Mouse (Mus musculus) adrenal gland, adult 2 months (tissue): Measurements from ENCODE around the gene Rnf216. TPM values are rescaled to one million over a fixed set of nuclear protein-coding genes. Genes with fewer than 3 reads are reported as not detected.

Source experiments
- DNase-seq: peaks from one replicate; pipeline ENCODE4 v3.0.0; 2021
- polyA plus RNA-seq: library from polyadenylated mRNA; depleted of rRNA; stranded (reverse); fragments of >200 nt; gene quantifications from 2 replicates; pipeline ENCODE4 v1.2.3, GENCODE M21; 2012
- total RNA-seq, 2 experiments: library from RNA; stranded (reverse); gene quantifications; 2 replicates each; pipeline ENCODE4 v1.2.3; 2021

Gene Rnf216
- total and polyA plus RNA-seq, 3 experiments: 37.5 to 50.4 (median 47.6) TPM

DNA sequence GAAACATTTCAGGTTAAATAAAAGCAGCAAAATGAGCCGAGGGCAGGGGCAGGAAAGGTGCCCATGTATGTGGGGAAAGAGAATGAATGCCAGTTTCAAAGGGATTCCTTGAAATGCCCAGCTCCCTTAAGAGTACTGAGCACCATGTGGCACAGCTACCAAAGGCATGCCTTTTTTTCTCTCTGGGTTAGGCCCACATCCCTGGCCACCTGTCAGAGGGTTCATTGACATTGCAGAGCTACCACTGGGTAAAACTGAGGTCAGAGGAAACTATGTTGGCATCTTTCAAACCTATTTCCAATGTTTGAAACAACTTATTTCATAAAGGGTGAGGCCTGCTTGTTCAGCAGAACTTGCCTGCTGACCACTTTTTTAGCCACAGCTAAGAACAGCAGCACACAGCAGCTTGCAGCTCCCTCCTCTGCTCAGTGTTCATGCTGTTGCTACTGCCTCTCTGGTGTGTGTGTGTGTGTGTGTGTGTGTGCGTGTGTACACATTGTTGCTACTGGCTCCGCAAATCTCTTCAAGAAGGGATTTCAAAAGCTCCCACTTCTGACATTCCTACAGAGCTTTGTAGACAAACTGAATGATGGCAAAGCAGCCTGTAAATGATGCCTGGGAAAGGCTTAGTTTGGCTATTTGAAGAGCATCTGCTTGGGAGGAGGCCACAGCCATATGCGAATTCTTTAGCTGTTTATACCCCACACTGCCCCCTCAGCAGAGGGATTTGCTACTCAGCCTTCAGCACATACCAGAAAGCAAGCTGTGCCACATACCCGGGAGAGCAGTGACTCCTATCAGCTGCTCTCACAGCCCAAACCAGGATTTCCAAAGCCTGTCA lies 59.4 kb downstream of the Rnf216 start:
- no peak for DNase-seq

GRCm38 (mm10) chr5:143052677-143053076 lies 60.1 kb downstream of the Rnf216 start:
- no peak for DNase-seq

DNA sequence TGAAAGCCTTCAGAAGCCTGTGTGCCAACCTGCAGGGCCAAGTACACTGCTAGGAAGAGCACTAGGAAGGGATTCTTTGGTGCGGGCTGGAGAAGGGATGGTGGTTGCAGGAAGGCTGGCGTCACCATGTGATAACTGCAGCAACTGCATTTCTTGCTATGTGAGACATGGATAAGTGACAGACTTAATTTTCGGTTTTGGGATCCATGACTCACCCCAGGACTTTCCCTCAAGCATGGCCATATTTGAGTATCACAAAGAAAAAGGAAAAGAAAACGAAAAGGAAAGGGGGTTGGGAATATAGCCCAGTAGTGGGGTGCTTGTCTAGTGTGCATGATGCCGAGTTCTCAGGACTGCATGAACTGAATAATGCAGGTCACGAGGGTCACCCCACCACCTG lies 60.9 kb downstream of the Rnf216 start:
- DNase-seq: no peak

GRCm38 (mm10) chr5:143050273-143050672 lies 62.5 kb downstream of the Rnf216 start:
- DNase-seq: no peak

- DNase-seq: peak; percentile 31
Observed at GRCm38 (mm10) chr5:143049746-143050145, 63.0 kb downstream of the Rnf216 start.

GRCm38 (mm10) chr5:143049013-143049385 lies 63.8 kb downstream of the Rnf216 start:
- no peak for DNase-seq

DNA sequence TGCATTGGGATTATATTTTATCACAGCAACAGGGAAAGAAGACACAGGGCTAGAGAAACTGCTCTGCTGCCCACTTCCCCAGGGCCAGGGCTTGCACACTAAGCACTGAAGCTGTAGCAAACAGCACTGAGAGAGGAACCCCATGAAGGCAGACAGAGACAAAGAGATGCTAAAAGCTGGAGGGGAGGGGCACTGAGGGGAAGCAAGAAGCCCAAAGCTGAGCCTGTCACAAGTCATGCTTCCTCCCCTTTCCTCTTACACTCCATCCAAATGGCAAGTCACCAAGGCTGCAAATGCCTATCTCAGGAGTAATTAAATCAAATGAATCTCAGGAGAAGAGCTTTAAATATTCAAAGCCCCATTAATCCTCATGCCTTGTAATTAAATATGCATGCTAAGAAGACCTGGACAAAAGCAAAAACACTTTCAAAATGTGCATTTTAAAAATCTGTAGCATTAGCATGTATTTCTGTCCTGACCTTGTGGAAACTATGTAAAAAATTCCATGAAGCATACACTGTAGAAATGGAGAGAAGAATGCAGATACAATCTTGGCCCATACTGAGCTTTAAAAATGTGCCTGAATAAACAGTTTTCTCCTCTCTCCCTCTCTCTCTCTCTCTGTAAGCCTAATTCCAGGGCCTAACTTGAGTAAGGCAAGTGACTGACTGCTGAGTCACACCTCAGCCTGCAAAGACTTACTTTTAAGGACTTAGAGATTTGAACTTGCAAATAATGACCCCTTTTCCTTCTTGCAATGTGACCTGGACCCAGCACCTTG lies 64.4 kb downstream of the Rnf216 start:
- peak; percentile 31 for DNase-seq

DNA sequence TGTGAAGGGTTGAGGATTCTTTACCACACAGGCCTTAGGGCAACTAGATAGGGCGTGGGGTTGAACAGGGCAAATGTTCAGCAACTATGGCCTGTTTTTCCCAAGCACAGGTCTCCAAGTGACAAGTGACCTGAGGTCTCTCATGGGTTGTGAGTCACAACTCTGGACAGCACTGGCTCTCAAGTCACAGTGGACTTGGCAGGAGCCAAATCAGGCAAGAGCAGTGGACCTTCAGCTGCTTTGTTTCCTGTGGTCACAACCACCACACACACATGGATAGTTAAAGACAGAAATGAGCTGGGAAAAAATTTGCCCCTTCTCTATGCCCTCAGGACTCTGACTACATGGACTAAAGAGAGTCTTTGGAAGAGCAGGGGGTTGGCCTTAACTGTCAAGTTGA lies 65.2 kb downstream of the Rnf216 start:
- peak; percentile 67 for DNase-seq

- peak; percentile 76 for DNase-seq
Observed at GRCm38 (mm10) chr5:143043902-143044301, 68.9 kb downstream of the Rnf216 start.

GRCm38 (mm10) chr5:143043285-143043684 lies 69.5 kb downstream of the Rnf216 start:
- no peak for DNase-seq

- no peak for DNase-seq
Observed at GRCm38 (mm10) chr5:143038794-143039193, 74.0 kb downstream of the Rnf216 start.

DNA sequence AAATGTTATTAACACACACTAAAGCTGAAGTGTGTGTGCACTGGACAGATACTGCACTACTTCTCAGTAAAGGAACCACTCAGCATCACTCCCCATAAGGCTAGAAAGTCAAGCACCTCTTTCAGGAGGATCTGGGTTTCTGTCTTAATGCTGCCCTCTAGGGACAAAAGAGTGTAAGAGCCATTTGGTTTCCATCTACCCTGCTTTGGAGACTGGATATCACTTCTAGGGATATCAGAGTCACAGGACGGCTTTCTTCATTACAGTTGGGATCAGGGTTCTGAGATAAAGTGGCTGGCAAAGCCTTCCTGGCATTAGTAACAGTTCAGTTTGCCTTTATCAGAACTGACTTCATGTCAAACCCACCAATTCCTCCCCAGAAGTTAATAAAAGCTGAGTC lies 75.6 kb downstream of the Rnf216 start:
- DNase-seq: peak; percentile 38

DNA sequence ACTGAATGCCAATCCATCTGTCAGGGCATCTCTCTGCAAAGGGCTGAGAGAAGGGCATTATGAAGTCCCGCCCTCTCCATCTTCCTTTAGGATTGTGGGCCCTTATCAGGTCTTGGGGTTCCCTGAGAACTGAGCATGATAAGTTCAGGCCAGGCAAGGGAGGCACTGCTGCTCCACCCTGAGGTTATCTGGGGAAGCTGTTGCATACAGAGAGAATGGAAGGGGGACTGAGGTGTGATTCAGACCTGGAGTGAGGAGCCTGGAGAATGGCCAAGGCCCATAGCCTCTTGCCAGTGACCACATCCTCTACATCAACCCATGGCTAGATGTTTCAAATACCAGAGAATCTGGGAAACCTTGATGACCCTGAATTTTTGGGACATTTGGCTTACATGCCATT lies 76.7 kb downstream of the Rnf216 start:
- DNase-seq: no peak

DNA sequence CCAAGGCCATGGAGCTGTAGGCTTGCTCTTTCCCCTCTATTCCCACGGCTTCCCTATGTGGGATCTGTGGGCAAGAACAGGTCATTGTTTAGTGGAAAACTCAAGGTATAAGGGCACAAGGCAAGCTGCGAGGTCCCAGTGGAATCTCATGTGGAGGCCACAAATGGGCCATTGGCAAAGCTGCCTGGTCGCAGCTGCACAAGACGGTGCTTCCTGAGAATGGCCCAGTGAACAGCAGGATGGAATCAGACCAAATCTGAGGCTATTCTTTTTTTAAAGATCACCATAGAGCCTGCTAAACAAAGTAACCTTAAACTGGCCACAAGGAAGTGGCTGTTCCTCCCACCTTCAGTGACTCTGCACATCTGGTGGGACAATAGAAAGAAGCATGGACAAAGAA lies 77.5 kb downstream of the Rnf216 start:
- no peak for DNase-seq

GRCm38 (mm10) chr5:143034108-143034507 lies 78.7 kb downstream of the Rnf216 start:
- DNase-seq: no peak

DNA sequence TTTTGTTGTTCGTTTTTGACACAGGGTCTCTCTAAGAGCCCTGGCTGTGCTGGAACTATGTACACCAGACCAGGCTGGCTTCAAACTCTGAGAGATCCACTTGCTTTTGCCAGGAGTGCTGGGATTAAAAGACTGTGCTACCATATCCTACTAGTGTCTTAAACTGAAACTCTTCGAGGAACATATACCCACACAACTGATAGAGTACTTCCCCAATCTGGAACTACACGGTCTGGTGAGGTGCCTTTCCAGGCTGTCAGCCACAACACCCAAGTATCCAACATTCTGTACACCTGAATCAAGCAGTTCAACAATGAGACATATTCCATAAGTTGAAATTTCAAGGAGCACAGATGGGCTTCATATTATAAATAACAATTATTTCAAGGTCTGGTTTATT lies 79.5 kb downstream of the Rnf216 start:
- no peak for DNase-seq

DNA sequence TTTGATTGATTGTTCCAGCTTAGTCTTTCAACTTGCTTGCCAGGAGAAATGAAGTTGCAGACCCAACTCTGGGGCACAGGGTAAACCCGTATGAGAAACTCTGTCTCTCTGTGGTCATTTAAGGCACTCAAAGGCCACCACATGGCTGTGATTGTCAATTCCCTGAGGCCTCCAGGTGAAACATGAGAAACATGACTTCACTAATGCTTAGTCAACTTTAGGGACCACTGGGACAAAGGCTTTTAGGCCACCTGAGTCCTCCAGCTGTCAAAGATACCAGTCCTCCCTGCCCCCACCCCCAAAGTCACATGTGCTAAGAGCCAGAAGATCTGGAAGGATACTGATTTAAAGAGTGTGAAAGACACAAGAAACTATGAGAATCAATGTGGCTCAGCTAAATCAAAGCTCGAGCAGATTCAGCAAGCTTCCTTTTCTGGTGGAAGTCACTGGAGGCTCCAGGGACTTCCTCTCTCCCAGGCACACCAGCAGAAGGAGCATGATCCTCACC lies 80.1 kb downstream of the Rnf216 start:
- no peak for DNase-seq

GRCm38 (mm10) chr5:143031681-143032080 lies 81.1 kb downstream of the Rnf216 start:
- no peak for DNase-seq

GRCm38 (mm10) chr5:143031193-143031592 lies 81.6 kb downstream of the Rnf216 start:
- DNase-seq: no peak

GRCm38 (mm10) chr5:143023887-143024286 lies 88.9 kb downstream of the Rnf216 start:
- no peak for DNase-seq

DNA sequence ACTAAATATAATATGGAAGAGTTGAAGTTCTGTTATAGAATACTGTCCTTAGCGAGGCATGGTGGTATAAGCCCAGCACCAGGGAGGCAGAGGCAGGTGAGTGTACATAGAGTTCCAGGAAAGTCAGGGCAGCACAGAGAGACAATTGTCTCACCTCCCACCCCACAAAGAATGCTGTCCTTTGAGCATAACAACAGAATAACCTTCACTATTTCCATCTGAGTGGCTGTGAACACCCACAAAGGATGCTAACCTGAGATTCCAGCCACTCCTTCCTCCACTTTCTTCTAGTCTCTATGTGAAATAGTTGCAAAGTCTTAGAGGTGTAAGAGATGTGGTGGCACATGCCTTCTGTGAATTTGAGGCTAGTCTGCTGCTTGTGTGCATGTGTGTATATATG lies 89.8 kb downstream of the Rnf216 start:
- DNase-seq: no peak

GRCm38 (mm10) chr5:143017401-143017800 lies 95.4 kb downstream of the Rnf216 start:
- DNase-seq: no peak

- no peak for DNase-seq
Observed at GRCm38 (mm10) chr5:143009383-143009782, 103.4 kb downstream of the Rnf216 start.
